Mouse (Mus musculus) heart, adult 2 months (tissue): ENCODE data around the gene Gtf3c2.

Experiments
- CTCF ChIP-seq: fragments of 200-600 bp; IDR thresholded peaks from 2 replicates; pipeline ENCODE4 v1.8.1; 2022; ENCODE audit warnings: antibody characterized with exemption, mild to moderate bottlenecking, moderate library complexity
- EP300 ChIP-seq: fragments of 200-500 bp; IDR thresholded peaks from 2 replicates; pipeline ENCODE4 v1.6.1; 2011; ENCODE audit warnings: low read depth, low read length, control low read depth; ENCODE audit not compliant: insufficient read depth
- POLR2A ChIP-seq: fragments of 200-500 bp; IDR thresholded peaks from 2 replicates; pipeline ENCODE4 v1.6.1; 2011; ENCODE audit warnings: mild to moderate bottlenecking, low read depth, low read length, control low read depth; ENCODE audit not compliant: insufficient read depth

DNA sequence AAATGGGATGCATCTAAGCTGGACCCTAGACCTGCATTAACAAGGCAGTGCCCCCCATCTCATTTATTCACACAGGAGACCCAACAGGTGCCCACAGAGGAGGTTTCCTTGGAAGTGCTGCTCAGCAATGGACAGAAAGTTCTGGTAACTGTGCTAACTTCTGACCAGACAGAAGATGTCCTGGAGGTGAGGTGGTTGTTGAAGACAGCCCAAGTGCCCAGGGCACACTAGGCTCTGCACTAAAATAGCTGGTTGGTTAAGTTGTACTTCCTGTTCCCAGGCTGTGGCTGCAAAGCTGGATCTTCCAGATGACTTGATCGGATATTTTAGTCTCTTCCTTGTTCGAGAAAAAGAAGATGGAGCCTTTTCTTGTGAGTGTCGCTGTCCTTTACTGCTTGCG is 15.7 kb upstream of the Gtf3c2 start:
- TF ChIP-seq POLR2A (no peak), CTCF (no peak), EP300 (no peak)
